Mouse (Mus musculus): ENCODE data around the gene Tpx2. TPM values are rescaled to one million over a fixed set of nuclear protein-coding genes. Genes with fewer than 3 reads are reported as not detected.

Gene Tpx2
- polyA plus RNA-seq, 1 experiment from 2014 or later = 109 TPM

DNA sequence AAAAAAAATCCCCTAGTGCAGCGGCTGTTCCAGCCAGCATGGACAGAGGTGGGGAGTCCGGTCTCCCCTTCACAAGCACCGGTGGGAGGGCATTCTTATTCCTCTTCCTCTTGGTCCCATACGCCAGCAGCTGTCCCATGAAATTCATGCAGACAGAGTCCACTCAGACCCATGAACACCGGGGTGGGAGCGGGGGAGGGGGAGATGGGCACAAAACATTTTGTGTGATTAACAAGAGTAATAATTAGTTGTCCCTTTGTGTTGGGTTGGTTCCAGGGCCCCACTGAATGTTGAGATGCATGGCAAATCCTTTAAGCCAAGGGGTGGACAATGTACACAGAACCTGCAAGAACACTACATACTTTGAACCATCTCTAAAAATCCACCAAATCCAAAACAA, 93.3 kb downstream of the Tpx2 start:
- H3K4me2 ChIP-seq (replicated peaks) = no peak overlapping the region
- 79% methylated on average over 6 of the region's 6 CpGs for WGBS
- no peaks in the 10 kb centered on the region for H3K9me3 ChIP-seq
- H3K4me3 ChIP-seq = no peak overlapping the region
- H3K9ac ChIP-seq (replicated peaks) = no peak overlapping the region
- H3K36me3 ChIP-seq = no peaks in the 10 kb centered on the region
- no peak for ATAC-seq (ENCODE audit: low FRiP score, low read depth)
- peaks cover 14% of the 10 kb centered on the region for H3K4me1 ChIP-seq
- H3K27ac ChIP-seq (replicated peaks) = no peak overlapping the region
- peaks cover 81% of the 10 kb centered on the region for H3K27me3 ChIP-seq

DNA sequence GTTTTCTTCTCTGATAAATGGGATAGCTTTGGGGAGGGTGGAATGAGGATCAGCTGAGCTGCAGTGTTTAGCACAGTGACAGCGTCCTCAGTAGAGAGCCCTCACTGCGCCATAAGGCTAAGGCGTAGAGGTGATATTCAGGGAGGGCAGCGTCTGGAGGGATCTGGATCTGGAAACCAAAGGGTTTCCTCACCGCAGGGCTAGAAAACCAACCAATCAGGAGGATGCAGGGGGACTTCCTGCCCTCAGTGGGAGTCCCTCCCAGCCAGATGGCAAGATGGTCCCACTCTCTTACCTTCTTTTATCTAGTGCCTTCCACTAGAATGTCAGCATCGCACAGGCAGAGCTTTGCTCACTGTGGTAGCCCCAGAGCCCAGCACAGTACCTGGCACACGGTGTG, 94.0 kb downstream of the Tpx2 start:
- 40% methylated on average over 7 of the region's 7 CpGs for WGBS
- no peak for ATAC-seq (ENCODE audit: low FRiP score, low read depth)
- Histone ChIP-seq H3K9ac (replicated peaks) (no peak overlapping the region), H3K27ac (replicated peaks) (no peak overlapping the region), H3K4me2 (replicated peaks) (no peak overlapping the region), H3K9me3 (no peaks in the 10 kb centered on the region), H3K27me3 (peaks cover 83% of the 10 kb centered on the region), H3K4me3 (no peak overlapping the region), H3K36me3 (no peaks in the 10 kb centered on the region), H3K4me1 (peaks cover 14% of the 10 kb centered on the region)

DNA sequence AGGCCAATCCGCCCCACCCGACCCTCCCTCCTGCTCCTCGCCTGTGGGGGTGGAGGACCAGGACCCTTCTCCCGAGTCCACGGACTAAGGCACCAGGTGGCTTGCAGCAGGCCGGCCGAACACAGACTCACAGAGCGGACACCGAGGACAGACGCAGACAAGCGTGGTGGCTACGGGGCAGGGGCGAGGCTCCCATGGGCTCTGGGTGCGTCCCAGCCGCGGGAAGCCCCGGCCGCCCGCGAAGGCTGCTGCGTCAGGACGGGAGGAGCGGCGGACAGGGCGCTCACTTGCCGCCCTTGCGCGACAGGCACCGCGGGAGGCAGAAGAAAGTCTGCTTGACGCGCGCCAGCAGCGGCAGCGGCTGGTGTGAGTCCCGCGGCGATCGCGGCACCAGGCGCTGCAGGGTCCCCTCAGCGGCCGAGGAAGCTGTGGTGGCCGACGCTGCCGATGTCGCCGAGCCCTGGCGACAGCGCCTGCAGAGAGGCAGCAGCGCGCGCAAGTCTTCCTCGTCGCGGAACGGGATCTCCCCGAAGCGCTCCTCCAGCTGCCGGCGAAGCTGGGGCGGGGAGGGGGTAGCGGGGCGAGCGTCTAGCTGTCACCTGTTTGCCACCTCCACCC, 95.2 kb downstream of the Tpx2 start:
- Histone ChIP-seq H3K36me3 (no peaks in the 10 kb centered on the region), H3K27me3 (peaks cover 92% of the 10 kb centered on the region), H3K4me2 (replicated peaks) (peak overlapping the region; percentile 91), H3K27ac (replicated peaks) (no peak overlapping the region), H3K9me3 (no peaks in the 10 kb centered on the region), H3K9ac (replicated peaks) (peak overlapping the region; percentile 54), H3K4me3 (peak overlapping the region; percentile 50), H3K4me1 (peaks cover 14% of the 10 kb centered on the region)
- ATAC-seq (ENCODE audit: low FRiP score, low read depth) = 0 out of 2 replicates have a peak, but pooled peaks have one; percentile 19
- WGBS = under 1% methylated on average over 47 of the region's 65 CpGs

- H3K9me3 ChIP-seq = no peaks in the 10 kb centered on the region
- H3K4me1 ChIP-seq = peaks cover 14% of the 10 kb centered on the region
- WGBS = 7% methylated on average over 8 of the region's 8 CpGs
- H3K4me2 ChIP-seq (replicated peaks) = peak overlapping the region; percentile 91
- H3K4me3 ChIP-seq = peak overlapping the region; percentile 50
- H3K27me3 ChIP-seq = peaks cover 93% of the 10 kb centered on the region
- no peak overlapping the region for H3K27ac ChIP-seq (replicated peaks)
- H3K36me3 ChIP-seq = no peaks in the 10 kb centered on the region
- ATAC-seq (ENCODE audit: low FRiP score, low read depth) = no peak
- H3K9ac ChIP-seq (replicated peaks) = 0 out of 2 replicates have a peak overlapping the region, but pooled peaks have one; percentile 54
Measured at GRCm38 (mm10) chr2:152943568-152943967, 95.8 kb downstream of the Tpx2 start.

DNA sequence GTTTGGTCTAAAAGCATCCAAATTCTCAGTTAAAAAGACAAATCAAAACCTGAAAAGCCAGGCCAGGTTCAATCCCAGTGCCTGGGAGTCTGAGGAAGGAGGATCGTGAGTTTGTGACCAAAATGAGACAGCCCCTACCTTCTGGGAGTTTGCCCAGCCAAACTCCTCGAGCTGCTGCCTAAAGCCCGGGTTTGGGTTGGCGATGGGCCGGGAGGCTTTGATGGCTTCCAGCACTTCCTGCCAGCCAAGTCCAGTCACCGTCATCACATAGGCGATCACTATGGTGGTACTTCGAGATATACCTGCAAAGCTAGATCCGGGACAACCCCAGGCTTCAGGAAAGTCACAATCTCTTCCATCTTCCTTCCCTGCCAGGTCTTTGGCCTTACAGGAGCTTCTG, 96.2 kb downstream of the Tpx2 start:
- peaks cover 93% of the 10 kb centered on the region for H3K27me3 ChIP-seq

More for the DNA sequence above, 96.2 kb downstream of the Tpx2 start:
- Histone ChIP-seq H3K9ac (replicated peaks) (no peak overlapping the region), H3K4me2 (replicated peaks) (no peak overlapping the region), H3K4me3 (no peak overlapping the region), H3K4me1 (peaks cover 14% of the 10 kb centered on the region), H3K36me3 (no peaks in the 10 kb centered on the region), H3K27ac (replicated peaks) (no peak overlapping the region), H3K9me3 (no peaks in the 10 kb centered on the region)
- 63% methylated on average over 9 of the region's 9 CpGs for WGBS
- no peak for ATAC-seq (ENCODE audit: low FRiP score, low read depth)

Small RNA genes within 50 kb of the gene (microRNA-seq; reads per million reads assigned to microRNA genes)
- 3.7 reads per million, percentile 12 among the genes with 10 or more reads in this experiment for gene Mir5622

Other genes starting within 250 kb of the Tpx2 start
- gene Defb45, start 248.6 kb upstream of the Tpx2 start, polyA plus RNA-seq (2016; fragmentation: Nextera tagmentation; extraction: Ambion mirVana) = not detected in 2 replicates
- gene Defb36, start 243.6 kb upstream of the Tpx2 start, polyA plus RNA-seq (2016; fragmentation: Nextera tagmentation; extraction: Ambion mirVana) = not detected in 2 replicates
- not detected in 2 replicates for gene Defb25, start 224.9 kb upstream of the Tpx2 start, polyA plus RNA-seq (2016; fragmentation: Nextera tagmentation; extraction: Ambion mirVana)
- 0.31 TPM in 1 of 2 replicates, not detected in the other for gene Rem1, start 221.0 kb upstream of the Tpx2 start, polyA plus RNA-seq (2016; fragmentation: Nextera tagmentation; extraction: Ambion mirVana)
- 142 and 147 TPM in 2 replicates for gene H13, start 178.5 kb upstream of the Tpx2 start, polyA plus RNA-seq (2016; fragmentation: Nextera tagmentation; extraction: Ambion mirVana)
- 38.4 and 39.6 TPM in 2 replicates for gene Mcts2, start 160.9 kb upstream of the Tpx2 start, polyA plus RNA-seq (2016; fragmentation: Nextera tagmentation; extraction: Ambion mirVana)
- gene Id1, start 111.7 kb upstream of the Tpx2 start, polyA plus RNA-seq (2016; fragmentation: Nextera tagmentation; extraction: Ambion mirVana) = 65.1 and 69.6 TPM in 2 replicates
- gene Cox4i2, start 93.8 kb upstream of the Tpx2 start, polyA plus RNA-seq (2016; fragmentation: Nextera tagmentation; extraction: Ambion mirVana) = 3.2 and 3.9 TPM in 2 replicates
- gene Bcl2l1, start 16.2 kb upstream of the Tpx2 start, polyA plus RNA-seq (2016; fragmentation: Nextera tagmentation; extraction: Ambion mirVana) = 156 and 168 TPM in 2 replicates
- gene Mylk2, start 63.4 kb downstream of the Tpx2 start, polyA plus RNA-seq (2016; fragmentation: Nextera tagmentation; extraction: Ambion mirVana) = not detected in 2 replicates
- 2.4 and 2.6 TPM in 2 replicates for gene Foxs1, start 85.2 kb downstream of the Tpx2 start, polyA plus RNA-seq (2016; fragmentation: Nextera tagmentation; extraction: Ambion mirVana)
- gene Dusp15, start 103.7 kb downstream of the Tpx2 start, polyA plus RNA-seq (2016; fragmentation: Nextera tagmentation; extraction: Ambion mirVana) = 1.2 and 1.4 TPM in 2 replicates
- 1.4 and 1.7 TPM in 2 replicates for gene Ttll9, start 114.5 kb downstream of the Tpx2 start, polyA plus RNA-seq (2016; fragmentation: Nextera tagmentation; extraction: Ambion mirVana)
- 128 and 129 TPM in 2 replicates for gene Pdrg1, start 167.5 kb downstream of the Tpx2 start, polyA plus RNA-seq (2016; fragmentation: Nextera tagmentation; extraction: Ambion mirVana)
- gene Xkr7, start 183.9 kb downstream of the Tpx2 start, polyA plus RNA-seq (2016; fragmentation: Nextera tagmentation; extraction: Ambion mirVana) = 0.97 and 1.5 TPM in 2 replicates
- gene Ccm2l, start 218.0 kb downstream of the Tpx2 start, polyA plus RNA-seq (2016; fragmentation: Nextera tagmentation; extraction: Ambion mirVana) = 2.6 and 2.7 TPM in 2 replicates